Mouse (Mus musculus) E14TG2a.4 (cell line): ENCODE measurements around the gene Slc6a19.
A peak's percentile ranks its signal among the peaks of the same experiment; 100 is the strongest.
"Not testable (repeated sequence)": the region's sequence is repeated elsewhere in the genome, so short reads cannot be mapped to it uniquely, and the experiment has no call there.

ENCODE experiments used
- H3K27me3 ChIP-seq: 2 replicates; pipeline ENCODE4 v1.6.1; 2014; ENCODE audit warnings: low read length, control low read depth; ENCODE audit not compliant: insufficient read depth
- H3K36me3 ChIP-seq: 2 replicates; pipeline ENCODE4 v1.6.1; 2014; ENCODE audit warnings: low read length, control low read depth; ENCODE audit not compliant: insufficient read depth
- H3K4me1 ChIP-seq: replicated peaks from 2 replicates; pipeline ENCODE4 v1.6.1; 2014; ENCODE audit warnings: low read depth, low read length, control low read depth
- H3K4me3 ChIP-seq: replicated peaks from 2 replicates; pipeline ENCODE4 v1.5.1; 2014; ENCODE audit warnings: mild to moderate bottlenecking, low read length
- H3K9me3 ChIP-seq: 2 replicates; pipeline ENCODE4 v1.6.1; 2014; ENCODE audit warnings: low read length, control low read depth
- CTCF ChIP-seq: conservative IDR thresholded peaks from 2 replicates; pipeline ENCODE4 v1.5.1; 2014; ENCODE audit warnings: low read length
- NANOG ChIP-seq: IDR thresholded peaks from 2 replicates; pipeline ENCODE4 v1.6.1; 2014; ENCODE audit warnings: borderline replicate concordance, low read length, mixed read lengths
- POU5F1 ChIP-seq: IDR thresholded peaks from 2 replicates; pipeline ENCODE4 v1.6.1; 2014; ENCODE audit warnings: low read length, borderline replicate concordance

Gene Slc6a19

DNA sequence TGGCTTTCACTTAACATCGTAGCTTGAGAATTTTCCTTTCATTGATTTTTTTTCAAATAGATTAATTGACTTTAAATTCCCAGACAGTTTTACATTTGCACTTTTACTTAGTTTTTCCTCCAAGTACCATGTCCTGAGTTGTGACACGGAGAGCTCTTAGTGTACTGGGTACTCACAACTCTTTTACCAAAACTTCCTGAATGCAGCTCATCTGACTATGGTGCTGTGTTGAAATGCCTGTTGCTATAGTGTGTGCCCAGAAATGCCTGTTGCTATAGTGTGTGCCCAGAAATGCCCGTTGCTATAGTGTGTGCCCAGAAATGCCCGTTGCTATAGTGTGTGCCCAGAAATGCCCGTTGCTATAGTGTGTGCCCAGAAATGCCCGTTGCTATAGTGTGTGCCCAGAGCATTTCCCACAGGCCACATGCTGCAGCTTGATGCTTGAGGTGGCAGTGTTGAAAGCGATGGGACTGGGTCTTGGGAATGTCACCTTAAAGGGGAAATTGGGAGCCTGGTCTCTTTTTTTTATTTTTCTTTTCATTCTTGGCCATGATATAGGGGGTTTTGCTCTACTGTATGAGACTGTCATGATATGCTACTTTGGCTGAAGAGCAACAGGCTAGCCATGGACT, at the start of gene Slc6a19:
Gene Slc6a19, minus strand, starts transcription at position 172 of the 632 bp plus-strand sequence.
- Histone ChIP-seq H3K4me1 (no peaks in the 10 kb centered on the region), H3K4me3 (no peak within 1 kb of the TSS), H3K36me3 (no peaks in the 10 kb centered on the region), H3K27me3 (0 out of 2 replicates have a peak, but pooled peaks cover 3% of the 10 kb centered on the region), H3K9me3 (no peaks in the 10 kb centered on the region)
- TF ChIP-seq POU5F1, result no peak
- TF ChIP-seq CTCF, result no peak
- TF ChIP-seq NANOG, result no peak

DNA sequence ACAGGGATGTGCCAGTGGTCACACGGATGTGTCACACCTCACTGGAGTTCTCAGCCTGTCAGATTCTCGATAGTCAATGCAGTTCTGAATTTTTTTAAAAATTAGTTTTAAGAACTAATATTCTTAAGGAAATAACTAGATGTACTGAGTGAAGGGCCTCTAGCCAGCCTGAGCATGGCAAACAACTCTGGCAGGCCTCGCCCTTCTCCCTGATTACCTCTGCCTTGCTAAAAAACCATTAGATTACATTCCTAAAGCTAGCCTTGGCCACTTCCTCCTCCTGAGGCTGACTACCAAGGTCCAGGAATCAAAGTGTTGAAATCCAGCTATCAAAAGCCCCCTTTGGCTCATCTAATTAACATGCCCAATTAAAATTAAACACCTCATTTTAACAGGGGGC, 46.6 kb upstream of the Slc6a19 start:
- H3K27me3 ChIP-seq, result no peaks in the 10 kb centered on the region
- H3K36me3 ChIP-seq, result no peaks in the 10 kb centered on the region
- peaks cover 38% of the 10 kb centered on the region for H3K4me1 ChIP-seq
- H3K9me3 ChIP-seq, result no peaks in the 10 kb centered on the region
- no peak overlapping the region for H3K4me3 ChIP-seq
- TF ChIP-seq NANOG (no peak), CTCF (no peak), POU5F1 (no peak)

GRCm38 (mm10) chr13:73750435-73750834, 45.8 kb upstream of the Slc6a19 start:
- no peak for TF ChIP-seq CTCF
- no peak for TF ChIP-seq NANOG
- TF ChIP-seq POU5F1, result no peak

GRCm38 (mm10) chr13:73748663-73749440, 44.2 kb upstream of the Slc6a19 start:
- no peak for TF ChIP-seq NANOG
- TF ChIP-seq CTCF, result 0 out of 2 replicates have a peak, but pooled peaks have one; percentile 5
- no peak for TF ChIP-seq POU5F1
- Histone ChIP-seq H3K4me3 (0 out of 2 replicates have a peak overlapping the region, but pooled peaks have one; percentile 17), H3K4me1 (peaks cover 50% of the 10 kb centered on the region), H3K27me3 (no peaks in the 10 kb centered on the region), H3K9me3 (no peaks in the 10 kb centered on the region), H3K36me3 (no peaks in the 10 kb centered on the region)

More at GRCm38 (mm10) chr13:73750435-73750834, 45.8 kb upstream of the Slc6a19 start:
- Histone ChIP-seq H3K36me3 (no peaks in the 10 kb centered on the region), H3K4me1 (peaks cover 38% of the 10 kb centered on the region), H3K4me3 (0 out of 2 replicates have a peak overlapping the region, but pooled peaks have one; percentile 17), H3K27me3 (no peaks in the 10 kb centered on the region), H3K9me3 (no peaks in the 10 kb centered on the region)

- no peaks in the 10 kb centered on the region for H3K9me3 ChIP-seq
- H3K36me3 ChIP-seq, result no peaks in the 10 kb centered on the region
- no peak for TF ChIP-seq CTCF
- TF ChIP-seq NANOG, result no peak
- no peak for TF ChIP-seq POU5F1
- H3K27me3 ChIP-seq, result no peaks in the 10 kb centered on the region
- peaks cover 56% of the 10 kb centered on the region for H3K4me1 ChIP-seq
- no peak overlapping the region for H3K4me3 ChIP-seq
These were observed 39.0 kb upstream of the Slc6a19 start for GRCm38 (mm10) chr13:73743662-73744061.

DNA sequence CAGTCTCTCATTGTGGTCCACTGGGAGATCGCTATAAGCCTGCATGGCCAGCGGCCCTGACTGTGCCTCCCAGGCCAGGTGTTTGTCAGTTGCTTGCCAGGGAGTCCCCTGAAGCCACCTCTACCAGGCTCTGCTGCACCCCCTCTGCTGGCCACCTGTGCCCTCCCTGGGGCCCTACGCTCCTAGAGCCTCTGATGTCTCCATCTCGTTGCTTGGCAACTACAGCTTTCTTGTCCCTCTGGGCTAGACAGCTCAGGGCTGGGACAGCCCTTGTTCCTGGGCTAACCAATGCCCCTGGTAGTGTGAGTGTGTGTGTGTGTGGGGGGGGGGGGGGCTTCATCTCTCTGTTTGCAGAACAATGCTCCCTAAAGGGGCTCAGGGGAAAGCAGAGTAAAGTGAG, 38.3 kb upstream of the Slc6a19 start:
- peaks cover 49% of the 10 kb centered on the region for H3K4me1 ChIP-seq
- no peak for TF ChIP-seq POU5F1
- no peak for TF ChIP-seq CTCF
- no peak for TF ChIP-seq NANOG
- H3K36me3 ChIP-seq, result no peaks in the 10 kb centered on the region
- no peaks in the 10 kb centered on the region for H3K9me3 ChIP-seq
- no peaks in the 10 kb centered on the region for H3K27me3 ChIP-seq
- no peak overlapping the region for H3K4me3 ChIP-seq

DNA sequence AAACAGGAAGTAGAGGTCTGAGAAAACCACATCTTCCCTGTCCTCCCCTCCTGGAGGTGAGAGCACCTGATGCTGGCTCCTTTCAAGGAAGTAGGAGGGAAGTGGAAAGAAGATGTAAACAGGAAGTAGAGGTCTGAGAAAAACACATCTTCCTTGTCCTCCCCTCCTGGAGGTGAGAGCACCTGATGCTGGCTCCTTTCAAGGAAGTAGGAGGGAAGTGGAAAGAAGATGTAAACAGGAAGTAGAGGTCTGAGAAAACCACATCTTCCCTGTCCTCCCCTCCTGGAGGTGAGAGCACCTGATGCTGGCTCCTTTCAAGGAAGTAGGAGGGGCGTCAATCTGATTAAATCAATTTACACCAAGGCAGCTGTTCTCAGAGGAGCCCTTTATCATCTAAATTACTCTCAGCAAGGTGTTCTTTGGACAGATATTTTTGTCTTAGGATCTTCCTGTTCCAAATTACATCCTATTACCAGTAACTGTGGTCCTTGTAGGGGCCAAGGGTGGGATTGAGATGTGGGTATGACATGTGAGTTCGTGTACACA, 35.8 kb upstream of the Slc6a19 start:
- H3K36me3 ChIP-seq, H3K27me3 ChIP-seq, H3K9me3 ChIP-seq, H3K4me3 ChIP-seq: not testable (repeated sequence)
- H3K4me1 ChIP-seq, result peaks cover 64% of the 10 kb centered on the region

DNA sequence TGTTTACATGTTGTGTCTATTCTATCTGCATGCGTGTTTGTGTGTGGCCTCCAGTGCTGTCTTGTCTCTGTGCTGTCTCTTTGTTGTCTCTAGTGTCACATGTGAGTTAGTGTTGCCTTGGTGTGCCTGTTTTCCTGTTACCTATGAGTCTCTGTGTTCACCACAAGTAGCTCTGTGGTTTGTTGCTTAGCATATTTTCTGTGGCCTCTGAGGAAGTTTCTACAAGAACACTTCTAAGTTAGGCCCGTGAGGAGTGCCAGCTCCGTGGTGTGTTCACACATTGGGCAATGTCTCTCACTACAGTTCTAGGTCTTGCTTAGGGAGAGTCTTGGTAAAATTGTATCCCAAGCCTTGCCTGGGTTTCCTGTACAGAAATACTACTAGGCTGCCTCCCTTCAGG, 32.3 kb upstream of the Slc6a19 start:
- TF ChIP-seq CTCF, result no peak
- TF ChIP-seq NANOG, result no peak
- TF ChIP-seq POU5F1, result no peak
- H3K36me3 ChIP-seq, result no peaks in the 10 kb centered on the region
- H3K4me3 ChIP-seq, result no peak overlapping the region
- H3K4me1 ChIP-seq, result peaks cover 56% of the 10 kb centered on the region
- H3K9me3 ChIP-seq, result no peaks in the 10 kb centered on the region
- H3K27me3 ChIP-seq, result peaks cover 28% of the 10 kb centered on the region

- H3K4me3 ChIP-seq, result no peak overlapping the region
- H3K4me1 ChIP-seq, result peaks cover 47% of the 10 kb centered on the region
- H3K36me3 ChIP-seq, result no peaks in the 10 kb centered on the region
- TF ChIP-seq CTCF, result no peak
- no peak for TF ChIP-seq NANOG
- TF ChIP-seq POU5F1, result no peak
- no peaks in the 10 kb centered on the region for H3K9me3 ChIP-seq
- H3K27me3 ChIP-seq, result peaks cover 31% of the 10 kb centered on the region
These were observed 31.3 kb upstream of the Slc6a19 start for GRCm38 (mm10) chr13:73735928-73736327.
